Comparison of ENCODE assay signal across 8 mouse cellular contexts in the genomic region with DNA sequence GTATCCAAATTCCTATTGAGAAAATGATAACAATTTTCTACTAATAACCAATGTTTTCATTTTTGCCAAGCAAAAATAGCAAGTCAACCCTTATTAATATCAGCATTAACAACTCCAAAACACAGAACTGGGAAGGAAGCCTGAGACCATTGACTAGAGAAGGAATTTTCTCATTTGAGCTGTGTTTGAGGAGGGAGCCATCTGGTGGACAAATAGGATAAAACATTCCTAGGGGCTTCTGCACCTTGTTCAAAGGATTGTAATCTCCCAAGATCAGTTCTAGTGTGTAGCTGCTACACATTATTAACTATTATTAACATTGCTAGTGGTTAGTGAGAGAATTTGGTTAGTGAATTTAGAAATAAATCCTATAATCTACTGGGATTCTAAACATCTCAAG. TPM values are rescaled to one million over a fixed set of nuclear protein-coding genes. Genes with fewer than 3 reads are reported as not detected.
DNase-seq lines count a peak whose midpoint lies in the region; ATAC-seq and TF ChIP-seq lines count a peak whose summit lies in the region.
"Had no signal": no experiment of that assay in that cellular context is flagged by ENCODE, and none has a peak within 500 bp of the region (broad histone marks: within the 10 kb centered on the region; RNA-seq: fewer than 3 reads in every experiment).

No protein-coding gene starts in this region.

- H3K9me3 ChIP-seq in limb, embryonic 14.5 days (ENCODE audit: control insufficient read depth, low read length) = no peaks in the 10 kb centered on the region
- H3K9me3 ChIP-seq in limb, embryonic 10.5 days (replicated peaks) = no peaks in the 10 kb centered on the region
- no peaks in the 10 kb centered on the region for H3K9me3 ChIP-seq in G1E (replicated peaks)
- H3K9me3 ChIP-seq in forebrain, embryonic 15.5 days = no peaks in the 10 kb centered on the region

- no peaks in the 10 kb centered on the region for H3K4me1 ChIP-seq in limb, embryonic 14.5 days (ENCODE audit: control insufficient read depth, insufficient read depth, low read length)
- H3K4me1 ChIP-seq in limb, embryonic 10.5 days = no peaks in the 10 kb centered on the region
- H3K4me1 ChIP-seq in G1E (ENCODE audit: insufficient read depth, low read depth, low read length) = peaks cover 7% of the 10 kb centered on the region
- 0 out of 2 replicates have a peak, but pooled peaks cover 5% of the 10 kb centered on the region for H3K4me1 ChIP-seq in forebrain, embryonic 15.5 days

- H3K27ac ChIP-seq in limb, embryonic 14.5 days (replicated peaks; ENCODE audit: low read depth, low read length) = no peak overlapping the region
- H3K27ac ChIP-seq in limb, embryonic 10.5 days = no peak overlapping the region
- H3K27ac ChIP-seq in forebrain, embryonic 15.5 days (replicated peaks) = no peak overlapping the region
- no peak overlapping the region for H3K27ac ChIP-seq in left cerebral cortex, adult 2 months

- H3K36me3 ChIP-seq in limb, embryonic 14.5 days (ENCODE audit: control insufficient read depth, insufficient read depth, low read length) = peaks cover 50% of the 10 kb centered on the region
- H3K36me3 ChIP-seq in limb, embryonic 10.5 days = peaks cover 83% of the 10 kb centered on the region
- peaks cover 3% of the 10 kb centered on the region for H3K36me3 ChIP-seq in G1E (replicated peaks)
- peaks cover 18% of the 10 kb centered on the region for H3K36me3 ChIP-seq in forebrain, embryonic 15.5 days

- ATAC-seq in limb, embryonic 14.5 days (ENCODE audit: low FRiP score, low read depth) = 0 out of 2 replicates have a peak, but pooled peaks have one; percentile 21
- no peak; the same call in 1 of the 2 replicates for ATAC-seq in G1E (ENCODE audit: extremely low read depth, insufficient number of reproducible peaks, low FRiP score, poor library complexity, severe bottlenecking)
- 0 out of 2 replicates have a peak, but pooled peaks have one; percentile 55 for ATAC-seq in forebrain, embryonic 15.5 days (replicated peaks)

- no peak for TF ChIP-seq POLR2A in limb, embryonic 14.5 days (IDR thresholded peaks at IDR 0.05; ENCODE audit: borderline replicate concordance, extremely low read depth, insufficient read depth, insufficient read length)

- intact Hi-C loops in left cerebral cortex, adult 2 months (cut with DNase I) = loop anchor here (2.0 to 5.0 kb wide), 4 partner anchors 36 to 651 kb away; no protein-coding TSS in a partner anchor

- H3K9ac ChIP-seq in limb, embryonic 14.5 days (ENCODE audit: low read depth, low read length, severe bottlenecking) = no peak overlapping the region
- no peak overlapping the region for H3K9ac ChIP-seq in forebrain, embryonic 15.5 days (replicated peaks)

- no peak overlapping the region for H3K4me3 ChIP-seq in limb, embryonic 14.5 days (replicated peaks; ENCODE audit: low read length)
- H3K4me3 ChIP-seq in limb, embryonic 10.5 days = no peak overlapping the region
- H3K4me3 ChIP-seq in G1E (ENCODE audit: low read depth, low read length) = no peak overlapping the region
- H3K4me3 ChIP-seq in forebrain, embryonic 15.5 days = no peak overlapping the region
- H3K4me3 ChIP-seq in left cerebral cortex, adult 2 months = no peak overlapping the region
- H3K4me3 ChIP-seq: myocyte had no signal

- peak; percentile 76 for DNase-seq in limb, embryonic 14.5 days (ENCODE audit: low spot score)
- no peak for DNase-seq in limb, embryonic 10.5 days (ENCODE audit: low spot score)
- DNase-seq in G1E (ENCODE audit: low spot score) = peak; percentile 21
- peak; percentile 79 for DNase-seq in brain, adult 2 months (ENCODE audit: low read depth, low spot score)
- DNase-seq in left cerebral cortex, adult 2 months (ENCODE audit: extremely low spot score in 1 of 2, low spot score in 2 of 2) = peak in 1 of 2 experiments; percentile 37
- DNase-seq in retina, adult 2 months (ENCODE audit: low read depth, low spot score) = peak; percentile 42

- no peaks in the 10 kb centered on the region for H3K27me3 ChIP-seq in limb, embryonic 14.5 days (ENCODE audit: control insufficient read depth, insufficient read depth, low read length)
- H3K27me3 ChIP-seq in limb, embryonic 10.5 days (ENCODE audit: low read depth, poor library complexity, severe bottlenecking) = no peaks in the 10 kb centered on the region
- H3K27me3 ChIP-seq in G1E (ENCODE audit: insufficient read depth, low read length) = no peaks in the 10 kb centered on the region
- no peaks in the 10 kb centered on the region for H3K27me3 ChIP-seq in forebrain, embryonic 15.5 days

- no peak overlapping the region for H3K4me2 ChIP-seq in limb, embryonic 14.5 days (replicated peaks; ENCODE audit: low read depth, low read length, severe bottlenecking)
- no peak overlapping the region for H3K4me2 ChIP-seq in forebrain, embryonic 15.5 days (replicated peaks)

- TF ChIP-seq CTCF in G1E (IDR thresholded peaks at IDR 0.05; ENCODE audit: low read depth, low read length) = peak; percentile 23; the same call in 1 of the 2 replicates
- peak; percentile 89 for TF ChIP-seq CTCF in left cerebral cortex, adult 2 months (IDR thresholded peaks at IDR 0.05)

RNA-seq across cellular contexts. Expression of a gene that starts 38.2 kb away (rescaled TPM):
- polyA plus RNA-seq in limb, embryonic 14.5 days (2012; rRNA removed) = 27.4 and 28.0 TPM in 2 replicates
- 43.0 and 50.1 TPM in 2 replicates for polyA plus RNA-seq in limb, embryonic 14.5 days (2014; fragmentation: Nextera tagmentation; extraction: Ambion mirVana)
- 16.9 and 21.4 TPM in 2 replicates for polyA plus RNA-seq in limb, embryonic 10.5 days (2016; fragmentation: Nextera tagmentation; extraction: Ambion mirVana)
- 82.2 and 89.2 TPM in 2 replicates for total RNA-seq in G1E (2014; fragmentation: Nextera tagmentation)
- 40.9 and 45.4 TPM in 2 replicates for total RNA-seq in G1E (2017)
- polyA plus RNA-seq in G1E (2012) = 3.1 and 3.7 TPM in 2 replicates
- polyA plus RNA-seq in forebrain, embryonic 15.5 days (2015; fragmentation: Nextera tagmentation; extraction: Ambion mirVana) = 29.5 and 31.5 TPM in 2 replicates
- 10 to 100 TPM; 46.8 to 48.4 TPM for total RNA-seq in left cerebral cortex, adult 2 months (2021)
